Mouse (Mus musculus) G1E (cell line): Measurements from ENCODE around the gene Olfr317.

Experiments
- CTCF ChIP-seq: IDR thresholded peaks from 2 replicates; pipeline ENCODE4 v1.5.1; 2012; ENCODE audit warnings: low read depth, low read length, inconsistent platforms, mixed read lengths
- GATA1 ChIP-seq: IDR thresholded peaks from 2 replicates; pipeline ENCODE4 v1.6.1; 2012; ENCODE audit warnings: borderline replicate concordance, low read length, inconsistent platforms, mixed read lengths
- GATA2 ChIP-seq: IDR thresholded peaks from 2 replicates; pipeline ENCODE4 v1.6.1; 2012; ENCODE audit warnings: low read depth, low read length, inconsistent platforms, borderline replicate concordance
- POLR2AphosphoS5 ChIP-seq: IDR thresholded peaks from 2 replicates; pipeline ENCODE4 v1.6.1; 2012; ENCODE audit warnings: low read depth, low read length, inconsistent platforms; ENCODE audit not compliant: insufficient replicate concordance
- TAL1 ChIP-seq: conservative IDR thresholded peaks from 2 replicates; pipeline ENCODE4 v1.6.1; 2012; ENCODE audit warnings: low read depth, low read length, inconsistent platforms, mixed read lengths

DNA sequence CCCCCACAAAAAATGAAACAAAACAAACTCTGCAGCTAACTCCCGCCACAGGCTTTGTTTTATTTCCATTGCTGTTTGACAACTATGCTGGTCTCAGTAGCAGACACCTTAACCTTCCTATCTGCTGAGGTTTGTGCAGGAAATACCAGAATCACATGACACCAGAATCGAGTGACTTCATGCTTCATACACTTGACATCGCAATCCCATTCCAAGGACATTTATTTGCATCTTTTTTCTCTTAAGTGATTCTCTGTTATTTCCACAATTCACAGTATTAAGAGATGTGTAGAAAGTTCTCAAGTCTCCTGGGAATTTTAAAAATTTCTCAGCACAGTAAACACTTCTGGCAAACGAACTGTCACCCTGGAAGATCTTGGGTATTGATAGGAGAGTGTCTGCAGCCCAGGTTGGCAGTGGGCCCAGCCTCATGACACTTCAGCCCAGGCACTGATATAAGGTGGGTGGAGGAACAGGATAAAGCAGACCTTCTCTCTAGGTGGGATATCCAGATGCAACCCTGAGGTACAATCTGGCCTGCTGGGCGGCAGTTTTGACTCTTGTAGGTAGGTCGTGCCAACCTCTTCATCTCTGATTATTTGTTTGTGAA is 43.6 kb upstream of the Olfr317 start, which contains the start of gene Olfr314:
- TF ChIP-seq CTCF (no peak), TAL1 (no peak), GATA1 (no peak), GATA2 (no peak), POLR2AphosphoS5 (no peak)
